Mouse (Mus musculus): Measurements from ENCODE around the gene Enc1. TPM values are rescaled to one million over a fixed set of nuclear protein-coding genes. Genes with fewer than 3 reads are reported as not detected.

Gene Enc1
- polyA plus RNA-seq, 1 experiment: 0.01 TPM

DNA sequence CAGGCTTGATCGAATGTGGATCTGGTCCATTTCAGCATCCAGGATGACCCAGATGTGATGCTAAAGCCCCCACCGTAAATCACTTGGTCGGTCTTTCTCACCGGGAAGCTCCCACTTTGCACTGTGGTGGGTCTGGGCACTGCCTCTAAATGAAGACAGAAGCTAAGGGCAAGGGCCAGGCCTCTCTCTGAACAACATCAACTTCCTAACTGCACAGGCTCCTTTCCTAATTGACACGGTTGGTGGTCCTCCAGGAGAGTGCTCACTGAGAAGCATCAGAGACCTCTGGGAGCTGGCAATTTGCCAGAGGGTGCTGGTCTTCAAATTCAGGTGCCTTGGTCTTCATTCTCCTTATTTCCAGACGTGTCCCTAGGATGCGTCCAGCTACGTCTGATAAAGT, 17.0 kb upstream of the Enc1 start:
- no peaks in the 10 kb centered on the region for H3K4me1 ChIP-seq (ENCODE audit: control insufficient read depth)
- no peak overlapping the region for H3K4me3 ChIP-seq (replicated peaks)
- H3K27me3 ChIP-seq (ENCODE audit: control insufficient read depth): no peaks in the 10 kb centered on the region; the same call in 1 of the 2 replicates
- no peaks in the 10 kb centered on the region for H3K36me3 ChIP-seq (ENCODE audit: control insufficient read depth)
- TF ChIP-seq GATA1 (IDR thresholded peaks at IDR 0.05; ENCODE audit: low read length): no peak
- TF ChIP-seq TAL1 (IDR thresholded peaks at IDR 0.05; ENCODE audit: low read length): no peak
- H3K9me3 ChIP-seq (ENCODE audit: control insufficient read depth, low read length): no peaks in the 10 kb centered on the region

DNA sequence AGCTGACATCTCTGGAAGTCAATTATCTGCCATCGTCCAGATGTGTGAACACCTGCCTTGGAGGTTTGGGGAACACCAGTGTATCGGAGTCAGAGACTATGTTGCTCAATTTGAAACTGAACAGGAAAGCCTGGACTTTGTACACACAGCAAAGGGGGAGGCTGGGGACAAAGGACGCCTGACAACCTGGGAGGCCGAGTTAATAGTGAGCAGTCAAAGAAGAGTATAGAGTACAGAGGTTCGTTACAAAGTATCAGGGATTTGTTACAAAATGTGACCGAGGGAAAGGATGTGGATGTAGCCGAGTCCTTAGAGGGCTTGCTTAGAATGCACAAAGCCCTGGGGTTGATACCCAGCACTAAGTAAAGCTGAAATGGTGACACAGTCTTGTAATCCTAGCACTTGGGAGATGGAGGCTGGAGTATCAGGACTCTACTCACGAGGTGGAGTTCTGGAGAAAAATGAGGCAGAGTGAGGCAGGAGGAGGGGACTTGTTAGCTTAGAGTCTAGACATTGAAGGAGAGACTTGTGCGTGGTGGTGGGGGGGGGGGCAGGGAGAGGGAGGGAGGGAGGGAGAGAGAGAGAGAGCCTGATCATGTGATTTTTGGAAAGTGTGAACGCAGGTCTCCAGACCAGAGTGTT, 16.4 kb upstream of the Enc1 start:
- TF ChIP-seq TAL1 (IDR thresholded peaks at IDR 0.05; ENCODE audit: low read length) (no peak), GATA1 (IDR thresholded peaks at IDR 0.05; ENCODE audit: low read length) (no peak)
- Histone ChIP-seq H3K9me3 (ENCODE audit: control insufficient read depth, low read length) (no peaks in the 10 kb centered on the region), H3K4me1 (ENCODE audit: control insufficient read depth) (no peaks in the 10 kb centered on the region), H3K27me3 (ENCODE audit: control insufficient read depth) (no peaks in the 10 kb centered on the region; the same call in 1 of the 2 replicates), H3K4me3 (replicated peaks) (no peak overlapping the region), H3K36me3 (ENCODE audit: control insufficient read depth) (no peaks in the 10 kb centered on the region)

DNA sequence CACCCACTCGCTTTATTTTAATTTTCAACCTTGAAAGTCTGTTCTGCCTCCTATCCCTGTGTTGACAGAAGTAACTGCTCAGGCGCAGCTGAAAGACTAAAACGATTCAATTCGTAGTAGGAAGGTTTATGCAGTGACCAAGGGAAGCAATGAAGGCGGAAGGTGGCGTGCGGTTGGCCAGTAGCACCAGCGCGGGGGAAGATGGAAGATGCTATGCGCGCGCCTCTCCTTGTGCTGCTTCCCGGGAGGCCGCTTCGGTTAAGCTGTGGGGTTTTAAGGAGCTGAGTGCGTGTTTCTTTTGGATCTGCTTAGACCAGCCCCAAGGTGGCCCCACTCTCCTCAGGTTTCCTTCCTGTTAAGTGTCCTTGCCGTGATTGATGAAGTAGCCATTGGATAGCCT, 15.8 kb upstream of the Enc1 start:
- no peaks in the 10 kb centered on the region for H3K9me3 ChIP-seq (ENCODE audit: control insufficient read depth, low read length)
- no peaks in the 10 kb centered on the region; the same call in 1 of the 2 replicates for H3K27me3 ChIP-seq (ENCODE audit: control insufficient read depth)
- no peaks in the 10 kb centered on the region for H3K36me3 ChIP-seq (ENCODE audit: control insufficient read depth)
- TF ChIP-seq GATA1 (IDR thresholded peaks at IDR 0.05; ENCODE audit: low read length) (no peak), TAL1 (IDR thresholded peaks at IDR 0.05; ENCODE audit: low read length) (no peak)
- H3K4me1 ChIP-seq (ENCODE audit: control insufficient read depth): no peaks in the 10 kb centered on the region
- no peak overlapping the region for H3K4me3 ChIP-seq (replicated peaks)

- Histone ChIP-seq H3K27me3 (ENCODE audit: control insufficient read depth) (no peaks in the 10 kb centered on the region; the same call in 1 of the 2 replicates), H3K4me3 (replicated peaks) (no peak overlapping the region), H3K4me1 (ENCODE audit: control insufficient read depth) (no peaks in the 10 kb centered on the region), H3K36me3 (ENCODE audit: control insufficient read depth) (no peaks in the 10 kb centered on the region), H3K9me3 (ENCODE audit: control insufficient read depth, low read length) (no peaks in the 10 kb centered on the region)
- TF ChIP-seq TAL1 (IDR thresholded peaks at IDR 0.05; ENCODE audit: low read length): no peak
- no peak for TF ChIP-seq GATA1 (IDR thresholded peaks at IDR 0.05; ENCODE audit: low read length)
Measured at GRCm38 (mm10) chr13:97227795-97228194, 13.1 kb upstream of the Enc1 start.

DNA sequence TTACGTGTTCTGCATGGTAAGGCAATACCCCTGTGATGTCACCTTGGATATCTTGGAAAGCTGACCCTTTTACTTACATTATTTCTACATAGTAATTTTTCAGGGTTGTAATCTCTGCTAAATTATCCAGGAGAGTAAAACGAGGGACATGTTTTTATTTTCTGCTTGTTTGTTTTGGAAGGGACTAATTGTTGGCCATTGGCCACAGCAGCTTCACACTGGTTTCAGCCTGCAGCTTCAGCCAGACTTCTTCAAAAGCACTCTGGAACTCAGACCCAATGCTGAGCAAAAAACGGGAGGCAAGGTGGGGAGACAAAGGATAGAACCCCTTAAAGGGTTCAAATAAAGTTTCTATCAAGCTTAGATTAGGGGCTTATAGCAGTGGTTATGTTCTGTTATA, 10.8 kb upstream of the Enc1 start:
- Histone ChIP-seq H3K36me3 (ENCODE audit: control insufficient read depth) (no peaks in the 10 kb centered on the region), H3K9me3 (ENCODE audit: control insufficient read depth, low read length) (no peaks in the 10 kb centered on the region), H3K27me3 (ENCODE audit: control insufficient read depth) (no peaks in the 10 kb centered on the region; the same call in 1 of the 2 replicates), H3K4me3 (replicated peaks) (no peak overlapping the region), H3K4me1 (ENCODE audit: control insufficient read depth) (no peaks in the 10 kb centered on the region)
- no peak for TF ChIP-seq TAL1 (IDR thresholded peaks at IDR 0.05; ENCODE audit: low read length)
- TF ChIP-seq GATA1 (IDR thresholded peaks at IDR 0.05; ENCODE audit: low read length): no peak

DNA sequence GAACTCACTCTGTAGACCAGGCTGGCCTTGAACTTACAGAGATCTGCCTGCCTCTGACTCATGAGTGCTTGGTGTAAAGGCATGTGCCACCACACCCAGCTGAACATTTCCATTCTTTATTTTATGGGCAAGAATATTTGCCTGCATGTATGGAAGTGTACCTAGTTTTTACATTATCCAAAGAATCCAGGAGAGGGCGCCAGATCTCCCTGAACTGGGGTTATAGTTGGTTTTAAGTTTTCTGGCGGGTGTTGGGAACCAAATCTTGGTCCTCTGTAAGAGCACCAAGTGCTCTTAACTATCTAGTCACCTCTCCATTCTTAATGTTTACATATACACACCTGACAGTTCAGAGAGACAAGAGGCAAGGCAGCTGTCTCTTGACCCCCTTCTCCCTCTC, 7.8 kb upstream of the Enc1 start:
- Histone ChIP-seq H3K27me3 (ENCODE audit: control insufficient read depth) (peaks cover 7% of the 10 kb centered on the region), H3K36me3 (ENCODE audit: control insufficient read depth) (no peaks in the 10 kb centered on the region), H3K4me1 (ENCODE audit: control insufficient read depth) (no peaks in the 10 kb centered on the region), H3K9me3 (ENCODE audit: control insufficient read depth, low read length) (no peaks in the 10 kb centered on the region), H3K4me3 (replicated peaks) (no peak overlapping the region)
- TF ChIP-seq GATA1 (IDR thresholded peaks at IDR 0.05; ENCODE audit: low read length) (no peak), TAL1 (IDR thresholded peaks at IDR 0.05; ENCODE audit: low read length) (no peak)

DNA sequence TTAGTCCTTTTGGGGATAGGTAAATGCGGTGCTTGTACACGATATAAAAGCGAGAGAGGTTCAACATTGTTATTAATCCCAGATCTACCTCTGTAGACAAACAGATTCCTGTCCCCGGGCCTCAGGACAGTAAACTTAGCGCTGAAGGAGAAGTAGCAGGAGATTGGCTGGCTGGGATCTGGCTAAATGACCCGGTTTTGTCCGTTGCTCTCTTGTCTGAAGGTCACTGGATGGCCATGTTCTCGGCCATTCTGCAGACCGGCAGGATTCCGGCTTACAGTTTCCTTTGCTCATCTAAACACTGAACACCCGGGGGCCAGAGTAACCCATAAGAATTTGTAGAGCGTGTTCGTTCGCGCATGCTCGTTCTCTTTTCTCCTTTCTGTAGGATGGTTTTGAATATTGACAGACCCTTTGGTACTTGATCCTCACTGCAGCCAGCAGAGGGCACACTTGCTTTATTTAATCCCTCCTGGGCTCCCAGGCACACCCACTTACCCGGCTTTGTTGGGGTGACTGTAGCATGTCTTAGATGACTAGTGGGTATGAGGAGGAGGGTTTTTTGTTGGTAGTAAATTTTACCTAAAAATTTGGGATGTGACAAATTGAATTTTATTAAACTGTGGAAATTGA, 6.0 kb upstream of the Enc1 start:
- no peaks in the 10 kb centered on the region for H3K36me3 ChIP-seq (ENCODE audit: control insufficient read depth)
- H3K9me3 ChIP-seq (ENCODE audit: control insufficient read depth, low read length): no peaks in the 10 kb centered on the region
- peaks cover 25% of the 10 kb centered on the region for H3K27me3 ChIP-seq (ENCODE audit: control insufficient read depth)
- H3K4me1 ChIP-seq (ENCODE audit: control insufficient read depth): no peaks in the 10 kb centered on the region
- H3K4me3 ChIP-seq (replicated peaks): no peak overlapping the region
- TF ChIP-seq GATA1 (IDR thresholded peaks at IDR 0.05; ENCODE audit: low read length) (no peak), TAL1 (IDR thresholded peaks at IDR 0.05; ENCODE audit: low read length) (no peak)

DNA sequence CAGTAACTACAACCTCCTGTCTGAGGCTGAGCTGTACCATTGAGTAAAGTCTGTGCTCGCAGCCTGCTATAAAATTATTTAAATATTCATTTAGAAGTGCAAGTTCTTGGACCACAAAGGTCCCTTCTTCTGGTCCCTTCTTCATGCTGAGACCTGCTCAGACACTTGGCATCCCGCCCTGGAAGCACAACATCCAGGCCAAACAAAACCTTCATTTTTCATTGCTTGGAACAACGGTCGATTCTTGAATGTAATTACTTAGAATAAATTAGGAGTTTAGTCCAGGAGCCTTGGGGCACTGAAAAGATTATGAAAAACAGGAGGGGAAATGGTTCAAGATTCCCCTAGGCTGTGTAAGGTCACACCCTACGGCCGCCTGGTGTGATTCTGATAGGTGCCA, 5.0 kb upstream of the Enc1 start:
- no peak for TF ChIP-seq GATA1 (IDR thresholded peaks at IDR 0.05; ENCODE audit: low read length)
- TF ChIP-seq TAL1 (IDR thresholded peaks at IDR 0.05; ENCODE audit: low read length): no peak
- H3K27me3 ChIP-seq (ENCODE audit: control insufficient read depth): peaks cover 35% of the 10 kb centered on the region
- no peaks in the 10 kb centered on the region for H3K9me3 ChIP-seq (ENCODE audit: control insufficient read depth, low read length)
- H3K4me3 ChIP-seq (replicated peaks): no peak overlapping the region
- peaks cover 4% of the 10 kb centered on the region for H3K4me1 ChIP-seq (ENCODE audit: control insufficient read depth)
- H3K36me3 ChIP-seq (ENCODE audit: control insufficient read depth): no peaks in the 10 kb centered on the region

DNA sequence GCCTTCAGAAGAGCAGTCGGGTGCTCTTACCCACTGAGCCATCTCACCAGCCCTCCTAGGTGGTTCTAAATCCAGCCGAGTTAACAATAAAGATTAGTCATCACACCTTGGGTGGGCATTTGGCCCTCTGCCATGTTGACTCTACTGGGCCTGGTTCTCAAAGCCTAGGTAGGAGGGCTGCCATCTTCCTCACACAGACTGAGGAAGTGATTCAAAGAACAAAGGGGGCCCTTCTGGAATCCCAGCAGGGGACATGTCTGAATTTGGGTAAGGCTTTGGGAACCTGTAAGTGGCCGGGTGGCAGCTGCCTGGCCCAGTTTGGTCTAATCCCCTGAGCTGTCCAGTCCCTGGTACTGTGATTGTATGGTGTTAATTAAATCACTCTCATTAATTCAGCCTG, 3.2 kb upstream of the Enc1 start:
- Histone ChIP-seq H3K27me3 (ENCODE audit: control insufficient read depth) (peaks cover 53% of the 10 kb centered on the region), H3K9me3 (ENCODE audit: control insufficient read depth, low read length) (no peaks in the 10 kb centered on the region), H3K4me3 (replicated peaks) (no peak overlapping the region), H3K36me3 (ENCODE audit: control insufficient read depth) (no peaks in the 10 kb centered on the region), H3K4me1 (ENCODE audit: control insufficient read depth) (peaks cover 16% of the 10 kb centered on the region)
- TF ChIP-seq GATA1 (IDR thresholded peaks at IDR 0.05; ENCODE audit: low read length): no peak
- no peak for TF ChIP-seq TAL1 (IDR thresholded peaks at IDR 0.05; ENCODE audit: low read length)
